Mouse (Mus musculus) NIH3T3 (cell line): ENCODE results near the gene Olfr424.

Experiments used
- DNase-seq: peaks from one replicate; pipeline ENCODE4 v3.0.0-alpha.2; 2012; ENCODE audit warnings: low read depth

The Olfr424 gene

DNA sequence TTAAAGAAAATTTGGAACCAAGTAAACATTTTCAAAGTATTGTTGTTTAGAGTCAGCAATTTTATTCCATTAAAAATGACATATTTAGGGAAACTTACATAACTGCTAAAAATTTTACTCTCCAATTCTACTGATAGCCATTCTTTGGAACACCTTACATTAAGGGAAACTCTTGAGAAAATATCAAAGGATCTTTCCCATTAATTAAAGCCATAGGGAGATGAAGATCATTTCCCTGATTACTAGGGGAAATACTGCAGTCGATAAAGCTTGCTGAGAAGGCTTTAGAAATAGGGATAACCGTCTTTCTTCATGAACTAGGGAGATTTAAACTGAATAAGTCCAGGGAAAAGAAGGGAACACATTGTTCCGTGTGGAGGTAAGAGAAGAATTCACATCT, at the start of gene Olfr424:
TSS of gene Olfr424 (plus strand) at position 301 of the 400 bp plus-strand sequence.
- DNase-seq = no peak

DNA sequence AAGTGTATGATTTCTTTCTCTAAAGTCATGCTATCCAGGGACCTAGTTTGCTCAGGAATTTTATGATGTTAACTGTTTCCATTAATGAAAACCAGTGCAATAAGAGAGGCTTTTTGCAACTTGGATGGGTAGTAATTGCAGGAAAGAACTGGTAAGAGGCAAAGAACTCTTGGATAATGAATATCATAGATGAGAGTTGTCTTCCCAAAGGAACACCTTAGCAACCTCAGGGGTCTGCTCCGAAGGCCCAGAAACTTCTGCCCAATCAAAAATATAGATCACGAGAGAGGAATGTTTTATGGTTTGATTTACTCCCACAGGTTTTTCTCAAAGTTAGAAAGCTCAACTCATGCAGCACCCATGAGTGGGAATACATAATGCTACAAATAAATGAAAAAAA, 47.3 kb upstream of the Olfr424 start, which contains the start of gene Olfr429:
TSS of gene Olfr429 (plus strand) at position 301 of the 400 bp plus-strand sequence.
- no peak for DNase-seq

DNA sequence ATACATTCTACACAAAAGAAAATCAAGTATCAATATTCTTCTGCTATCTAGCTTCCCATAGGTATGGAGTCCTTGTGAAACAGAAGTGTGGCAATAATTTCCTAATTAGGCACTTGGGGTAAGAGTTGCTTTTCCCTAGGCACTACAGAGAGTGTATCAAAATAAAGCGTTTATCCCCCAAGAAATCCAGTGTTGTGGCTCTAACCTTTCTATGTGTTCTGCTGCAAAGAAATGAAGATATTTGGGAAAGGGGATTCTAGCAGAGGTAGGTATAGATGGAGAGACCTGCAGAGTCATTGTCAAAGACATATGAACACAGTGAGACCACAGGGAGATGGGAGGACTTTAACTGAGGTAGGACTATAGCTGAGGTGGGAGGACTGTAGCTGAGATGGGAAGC, 34.7 kb upstream of the Olfr424 start, which contains the start of gene Olfr427:
TSS of gene Olfr427 (plus strand) at position 301 of the 400 bp plus-strand sequence.
- DNase-seq = no peak

DNA sequence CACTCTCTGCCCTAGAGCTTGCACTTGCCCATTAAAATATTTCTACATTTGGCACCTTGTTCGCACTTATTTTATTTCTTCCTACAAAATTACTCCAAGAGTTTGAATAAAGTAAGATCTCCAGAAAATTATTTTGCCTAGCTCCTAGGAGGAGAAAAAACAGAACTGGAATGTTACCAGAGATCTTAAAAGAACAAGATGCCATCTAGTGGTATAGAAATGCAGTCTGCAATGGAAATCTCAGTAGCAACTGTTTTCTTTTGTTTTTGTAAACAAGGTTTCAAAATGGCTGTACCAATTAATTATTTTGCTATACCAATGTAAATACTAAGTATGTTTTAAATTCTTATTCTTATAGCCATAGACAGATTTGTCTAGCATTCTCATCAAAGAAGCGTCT, 27.6 kb upstream of the Olfr424 start:
- DNase-seq = peak; percentile 69

- DNase-seq = no peak
Observed at GRCm38 (mm10) chr1:174121062-174121461, 10.3 kb upstream of the Olfr424 start, which contains the start of gene Olfr231. Olfr231 (minus strand) TSS chr1:174121162.

- DNase-seq = no peak
Observed at GRCm38 (mm10) chr1:174131999-174132398, 682 bp downstream of the Olfr424 start.

- no peak for DNase-seq
Observed at GRCm38 (mm10) chr1:174141384-174141783, 10.1 kb downstream of the Olfr424 start.

DNA sequence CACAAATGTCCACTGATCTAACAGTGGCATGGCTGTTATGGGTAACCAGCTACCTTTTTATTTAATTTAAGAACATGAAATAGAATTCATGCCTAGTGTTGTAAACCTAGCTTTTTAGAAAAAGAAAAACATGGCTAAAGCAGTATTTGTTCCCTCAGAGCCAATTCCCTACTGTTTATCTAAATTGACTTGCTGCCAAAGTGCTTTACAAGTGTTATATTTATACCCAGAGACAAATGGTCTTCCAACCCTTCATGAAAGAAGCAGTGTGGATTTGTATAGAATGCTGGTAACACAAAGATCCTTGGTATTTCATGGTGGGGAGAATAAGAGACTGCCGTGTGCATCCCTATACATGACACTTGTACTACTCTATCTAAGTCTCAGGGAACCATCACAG, 15.4 kb downstream of the Olfr424 start:
- no peak for DNase-seq

DNA sequence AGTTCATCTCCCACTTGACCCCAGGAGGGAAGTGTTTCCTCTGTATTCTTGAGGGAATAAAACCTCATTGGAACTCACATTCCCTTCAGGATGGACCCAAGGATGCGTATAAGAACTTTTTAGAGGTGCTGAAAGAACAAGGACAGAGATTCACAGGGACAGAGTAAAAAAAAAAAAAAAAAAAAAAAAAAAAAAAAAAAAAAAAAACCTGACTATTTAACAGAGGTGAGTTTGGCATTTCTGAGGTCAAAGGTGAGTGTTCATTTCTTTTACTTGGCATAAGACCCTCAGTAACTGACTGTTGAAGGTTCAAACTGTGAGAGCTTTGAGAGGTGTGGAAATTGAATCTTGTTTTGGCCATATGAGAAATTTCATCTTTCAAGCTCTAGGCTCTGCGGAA, 18.0 kb downstream of the Olfr424 start:
- no peak for DNase-seq

DNA sequence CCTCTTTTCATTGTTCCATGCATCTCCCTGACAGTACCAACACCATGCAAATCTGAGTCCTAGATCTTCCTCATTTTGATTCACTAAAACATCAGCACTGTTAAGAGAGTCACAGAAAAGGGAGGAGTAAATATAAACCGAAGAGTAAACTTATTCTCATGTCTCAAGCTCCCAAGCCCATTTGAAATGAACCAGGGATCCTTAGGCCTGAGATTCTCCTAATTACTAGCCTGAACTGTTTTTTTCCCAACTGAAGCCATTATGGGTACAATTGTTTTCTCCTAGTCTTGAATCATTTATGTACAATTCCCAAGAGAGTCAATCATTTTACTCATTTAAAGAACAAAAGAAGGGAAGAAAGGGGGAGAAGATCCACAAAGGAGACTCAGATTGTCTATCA, 24.0 kb downstream of the Olfr424 start, which contains the start of gene Olfr420:
TSS of gene Olfr420 (plus strand) at position 301 of the 400 bp plus-strand sequence.
- DNase-seq = no peak

DNA sequence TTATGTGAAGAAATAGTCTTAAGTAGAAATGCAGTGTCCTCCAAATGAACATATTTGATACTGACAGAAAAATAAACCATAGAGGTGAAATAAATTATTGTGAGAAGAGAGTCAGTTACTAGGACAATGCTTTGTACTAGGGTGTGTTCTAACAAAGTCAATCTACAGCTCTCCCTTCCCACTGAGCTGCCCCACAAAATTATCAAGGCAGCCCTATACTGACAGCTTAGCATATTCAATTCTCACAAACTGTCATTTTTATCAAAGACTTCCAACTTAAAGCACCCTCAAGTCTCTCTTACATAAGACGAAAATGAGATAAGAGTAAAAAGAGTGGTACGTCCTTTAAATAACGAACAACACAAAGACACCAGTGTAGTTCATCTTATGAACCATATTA, 26.3 kb downstream of the Olfr424 start:
- no peak for DNase-seq

GRCm38 (mm10) chr1:174158512-174158911, 27.2 kb downstream of the Olfr424 start:
- DNase-seq = no peak

- DNase-seq = no peak
Observed at GRCm38 (mm10) chr1:174159095-174159494, 27.8 kb downstream of the Olfr424 start.

DNA sequence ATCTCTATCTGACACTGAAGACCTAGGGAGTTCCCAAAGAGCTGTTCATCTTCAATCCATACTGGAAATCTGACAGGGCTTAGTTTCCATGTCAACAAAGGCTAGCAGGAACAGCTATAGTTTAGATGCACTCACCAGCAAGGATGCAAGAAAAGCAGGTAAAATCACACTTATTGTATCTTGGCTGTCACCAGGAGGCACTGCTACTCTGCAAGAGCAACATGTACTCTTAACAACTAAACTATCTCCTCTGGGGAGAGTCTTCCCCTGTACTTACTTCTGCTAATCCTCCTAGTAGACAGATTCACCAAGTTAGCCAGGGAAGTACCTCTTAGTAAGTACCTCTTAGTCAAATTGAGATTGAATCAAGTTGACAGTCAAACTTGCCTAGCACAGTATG, 37.7 kb downstream of the Olfr424 start:
- DNase-seq = peak; percentile 33

DNA sequence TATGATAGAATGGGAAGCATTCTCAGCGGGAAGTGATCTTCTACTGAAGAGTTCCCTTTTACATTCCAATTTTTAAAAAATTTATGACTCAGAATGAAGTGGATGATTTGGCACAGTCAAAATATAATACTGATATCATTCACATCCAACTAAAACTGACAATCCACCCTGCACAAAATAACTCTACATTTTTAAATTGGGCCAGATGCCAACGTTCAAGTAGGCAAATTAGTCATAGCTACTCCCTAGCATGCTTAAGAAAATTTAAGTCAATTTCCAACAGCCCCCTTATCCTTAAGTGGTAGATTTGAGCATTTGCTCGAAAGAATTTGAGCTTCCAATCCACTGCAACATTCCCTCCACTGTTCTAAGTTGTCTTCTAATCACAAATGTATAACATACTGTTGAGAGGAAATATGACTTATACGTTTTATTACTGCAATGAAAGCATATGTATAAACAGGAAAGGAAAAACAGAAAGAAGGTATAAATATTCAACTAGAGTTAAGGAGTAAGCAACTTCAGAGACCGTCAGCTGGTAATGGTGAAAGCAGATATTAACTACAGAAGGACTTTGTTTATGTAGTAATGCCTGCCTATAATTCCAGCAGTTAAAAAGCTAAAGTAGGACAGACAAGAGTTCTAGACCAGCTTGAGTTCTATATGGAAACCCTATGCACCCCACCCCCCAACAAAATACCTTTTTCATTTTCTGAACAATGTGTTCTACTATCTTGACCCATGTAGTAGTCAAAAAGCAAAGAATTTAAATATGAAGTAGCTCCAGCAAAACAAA, 39.6 kb downstream of the Olfr424 start:
- DNase-seq = no peak

DNA sequence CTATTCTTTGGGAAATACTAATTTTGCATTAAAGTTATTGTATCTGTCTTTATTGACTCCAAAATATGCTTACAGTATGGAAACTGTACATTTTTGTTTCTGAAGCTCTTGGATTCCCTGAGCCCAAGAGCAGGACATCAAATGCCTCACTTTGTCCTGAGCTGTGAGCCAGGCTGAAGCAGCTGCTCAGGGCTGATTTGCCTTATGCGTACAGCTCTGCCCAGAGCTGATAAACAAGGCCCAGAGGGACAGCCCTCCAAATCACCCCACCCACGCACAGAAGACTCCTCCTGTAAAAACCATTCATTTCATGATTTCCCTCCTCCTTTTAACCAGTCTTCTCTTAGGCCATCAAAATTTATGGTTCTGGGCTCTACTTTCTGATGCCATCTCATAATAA, 40.2 kb downstream of the Olfr424 start:
- DNase-seq = no peak

- DNase-seq = peak; percentile 5
Observed at GRCm38 (mm10) chr1:174172605-174173004, 41.3 kb downstream of the Olfr424 start, which contains the start of gene Spta1. Spta1 (plus strand) TSS chr1:174172776.
